Mouse (Mus musculus) brown adipose tissue, adult 24 weeks (tissue): ENCODE measurements around the gene Ahdc1. TPM values are rescaled to one million over a fixed set of nuclear protein-coding genes. Genes with fewer than 3 reads are reported as not detected.

Experiments
- H3K27ac ChIP-seq: fragments of 200-500 bp; replicated peaks from 2 replicates; pipeline ENCODE4 v1.5.1; 2012; ENCODE audit warnings: low read depth, mild to moderate bottlenecking, low read length
- H3K4me1 ChIP-seq: fragments of 200-500 bp; 2 replicates; pipeline ENCODE4 v1.6.1; 2012; ENCODE audit warnings: low read length, mixed read lengths; ENCODE audit not compliant: control insufficient read depth, insufficient read depth, insufficient read length
- H3K4me3 ChIP-seq: fragments of 200-500 bp; 2 replicates; pipeline ENCODE4 v1.5.1; 2012; ENCODE audit warnings: low read depth, mild to moderate bottlenecking, low read length, moderate library complexity; ENCODE audit not compliant: insufficient read depth
- polyA plus RNA-seq: library from polyadenylated mRNA; stranded (reverse); fragments of >200 nt; gene quantifications from 2 replicates; pipeline ENCODE4 v1.2.4, GENCODE M21; 2012; ENCODE audit not compliant: missing spikeins, insufficient read depth, insufficient read length

Ahdc1 gene
- polyA plus RNA-seq, 1 experiment, result 26.1 TPM

GRCm38 (mm10) chr4:133078947-133079346 is 67.9 kb downstream of the Ahdc1 start:
- Histone ChIP-seq H3K27ac (peak overlapping the region; percentile 5; the same call in 1 of the 2 replicates), H3K4me3 (no peak overlapping the region), H3K4me1 (no peaks in the 10 kb centered on the region; the same call in 1 of the 2 replicates)

- Histone ChIP-seq H3K27ac (peak overlapping the region; percentile 5), H3K4me3 (no peak overlapping the region)
These were observed 68.5 kb downstream of the Ahdc1 start for GRCm38 (mm10) chr4:133079416-133080113.

GRCm38 (mm10) chr4:133080862-133081261 is 69.8 kb downstream of the Ahdc1 start:
- Histone ChIP-seq H3K4me3 (no peak overlapping the region), H3K27ac (no peak overlapping the region), H3K4me1 (peaks cover 10% of the 10 kb centered on the region)

More at GRCm38 (mm10) chr4:133079416-133080113, 68.5 kb downstream of the Ahdc1 start:
- peaks cover 4% of the 10 kb centered on the region for H3K4me1 ChIP-seq

- no peak overlapping the region for H3K4me3 ChIP-seq
- H3K4me1 ChIP-seq, result peaks cover 12% of the 10 kb centered on the region
- no peak overlapping the region for H3K27ac ChIP-seq
These were observed 71.2 kb downstream of the Ahdc1 start for GRCm38 (mm10) chr4:133082216-133082773.

- H3K4me1 ChIP-seq, result peaks cover 20% of the 10 kb centered on the region
- peak overlapping the region; percentile 59 for H3K27ac ChIP-seq
- peak overlapping the region; percentile 42 for H3K4me3 ChIP-seq
These were observed 73.2 kb downstream of the Ahdc1 start for GRCm38 (mm10) chr4:133083991-133084861.

- Histone ChIP-seq H3K4me1 (peaks cover 21% of the 10 kb centered on the region), H3K4me3 (peak overlapping the region; percentile 42), H3K27ac (peak overlapping the region; percentile 59; the same call in 1 of the 2 replicates)
These were observed 74.1 kb downstream of the Ahdc1 start for GRCm38 (mm10) chr4:133085011-133085782.

- Histone ChIP-seq H3K4me3 (no peak overlapping the region), H3K4me1 (peaks cover 27% of the 10 kb centered on the region), H3K27ac (no peak overlapping the region)
These were observed 74.8 kb downstream of the Ahdc1 start for GRCm38 (mm10) chr4:133085783-133086342.

GRCm38 (mm10) chr4:133087177-133087714 is 76.2 kb downstream of the Ahdc1 start:
- no peak overlapping the region for H3K4me3 ChIP-seq
- peak overlapping the region; percentile 47 for H3K27ac ChIP-seq
- peaks cover 37% of the 10 kb centered on the region for H3K4me1 ChIP-seq

GRCm38 (mm10) chr4:133087835-133088234 is 76.8 kb downstream of the Ahdc1 start:
- peak overlapping the region; percentile 60 for H3K27ac ChIP-seq

GRCm38 (mm10) chr4:133089319-133089718 is 78.3 kb downstream of the Ahdc1 start:
- peaks cover 51% of the 10 kb centered on the region for H3K4me1 ChIP-seq
- no peak overlapping the region for H3K27ac ChIP-seq
- H3K4me3 ChIP-seq, result no peak overlapping the region

More at GRCm38 (mm10) chr4:133087835-133088234, 76.8 kb downstream of the Ahdc1 start:
- Histone ChIP-seq H3K4me1 (peaks cover 41% of the 10 kb centered on the region), H3K4me3 (no peak overlapping the region)

- Histone ChIP-seq H3K27ac (no peak overlapping the region), H3K4me1 (peaks cover 50% of the 10 kb centered on the region)
These were observed 78.7 kb downstream of the Ahdc1 start for GRCm38 (mm10) chr4:133089802-133090201.

GRCm38 (mm10) chr4:133090276-133090719 is 79.2 kb downstream of the Ahdc1 start:
- H3K4me3 ChIP-seq, result no peak overlapping the region
- no peak overlapping the region for H3K27ac ChIP-seq
- peaks cover 53% of the 10 kb centered on the region for H3K4me1 ChIP-seq

More at GRCm38 (mm10) chr4:133089802-133090201, 78.7 kb downstream of the Ahdc1 start:
- H3K4me3 ChIP-seq, result no peak overlapping the region

- Histone ChIP-seq H3K4me3 (no peak overlapping the region), H3K4me1 (peaks cover 50% of the 10 kb centered on the region), H3K27ac (no peak overlapping the region)
These were observed 79.8 kb downstream of the Ahdc1 start for GRCm38 (mm10) chr4:133090720-133091458.
